Mouse (Mus musculus) stomach, postnatal 0 days (tissue): ENCODE data around the gene Jak1.

Source experiments
- CTCF ChIP-seq: IDR thresholded peaks from 2 replicates; pipeline ENCODE4 v1.5.1; 2016; ENCODE audit warnings: antibody characterized with exemption, low read depth, mild to moderate bottlenecking, moderate library complexity
- EP300 ChIP-seq: optimal IDR thresholded peaks from 2 replicates; pipeline ENCODE3; 2016; ENCODE audit warnings: antibody characterized with exemption

- TF ChIP-seq CTCF (no peak), EP300 (no peak)
Observed at GRCm38 (mm10) chr4:101305126-101305525, 40.0 kb upstream of the Jak1 start.
